Mouse (Mus musculus) liver, postnatal 0 days (tissue): ENCODE measurements around the gene Mon2. TPM values are rescaled to one million over a fixed set of nuclear protein-coding genes. Genes with fewer than 3 reads are reported as not detected.

Experiments
- ATAC-seq: fragments of 200-750 bp; cut with Nextera tagmentation; 2 replicates; pipeline ENCODE4 v1.8.0; 2017; ENCODE audit warnings: mild to moderate bottlenecking, moderate library complexity
- DNase-seq: peaks from one replicate; pipeline ENCODE4 v3.0.0-alpha.2; 2016
- H3K27ac ChIP-seq: fragments of 300-500 bp; sonication (generic); 2 replicates; pipeline ENCODE4 v1.5.1; 2014; ENCODE audit warnings: antibody characterized with exemption, moderate library complexity, mild to moderate bottlenecking, low read depth
- H3K27me3 ChIP-seq: fragments of 300-500 bp; sonication (generic); 2 replicates; pipeline ENCODE4 v1.6.1; 2014; ENCODE audit warnings: low read length, control low read depth, mixed read lengths; ENCODE audit not compliant: insufficient read depth
- H3K36me3 ChIP-seq: fragments of 300-500 bp; sonication (generic); replicated peaks from 2 replicates; pipeline ENCODE4 v1.6.1; 2014; ENCODE audit warnings: mild to moderate bottlenecking, control low read depth, low read length, moderate library complexity, mixed read lengths; ENCODE audit not compliant: insufficient read depth
- H3K4me1 ChIP-seq: fragments of 300-500 bp; sonication (generic); 2 replicates; pipeline ENCODE4 v1.6.1; 2014; ENCODE audit warnings: antibody characterized with exemption, mild to moderate bottlenecking, control low read depth; ENCODE audit not compliant: insufficient read depth
- H3K4me2 ChIP-seq: fragments of 300-500 bp; sonication (generic); 2 replicates; pipeline ENCODE4 v1.6.1; 2014; ENCODE audit warnings: low read depth, mild to moderate bottlenecking, low read length, moderate library complexity, mixed read lengths
- H3K4me3 ChIP-seq: fragments of 300-500 bp; sonication (generic); 2 replicates; pipeline ENCODE4 v1.5.1; 2014; ENCODE audit warnings: low read depth, low read length
- H3K9ac ChIP-seq: fragments of 300-500 bp; sonication (generic); replicated peaks from 2 replicates; pipeline ENCODE4 v1.6.1; 2014; ENCODE audit warnings: mild to moderate bottlenecking, moderate library complexity
- H3K9me3 ChIP-seq: fragments of 300-500 bp; sonication (generic); 2 replicates; pipeline ENCODE4 v1.6.1; 2016; ENCODE audit warnings: mild to moderate bottlenecking, control low read depth, low read length, mixed read lengths
- CTCF ChIP-seq: sonication (generic); IDR thresholded peaks from 2 replicates; pipeline ENCODE4 v1.5.1; 2016; ENCODE audit warnings: antibody characterized with exemption, low read depth
- EP300 ChIP-seq: IDR thresholded peaks from 2 replicates; pipeline ENCODE4 v1.6.1; 2016; ENCODE audit warnings: antibody characterized with exemption, low read depth, mild to moderate bottlenecking
- WGBS: fragments of 180-500 bp; shearing (Covaris S2); extraction: QIAGEN DNeasy Blood & Tissue Kit; methylation state at CpG from one replicate; pipeline ENCODE4 v1.1.7; 2014; ENCODE audit not compliant: insufficient replicate concordance; 5-methylcytosine and 5-hydroxymethylcytosine counted together
- polyA plus RNA-seq: library from polyadenylated mRNA; unstranded; fragments of >200 nt; fragmentation: Nextera tagmentation; extraction: Ambion mirVana; gene quantifications from 2 replicates; pipeline ENCODE4 v1.2.1, GENCODE M21; 2015

Gene Mon2
- polyA plus RNA-seq, 1 experiment from 2014 or later = 12.0 TPM

GRCm38 (mm10) chr10:123084307-123084706 lies 8.0 kb upstream of the Mon2 start:
- TF ChIP-seq EP300 (no peak), CTCF (no peak)
- no peak overlapping the region for H3K4me3 ChIP-seq
- ATAC-seq (no peak), DNase-seq (no peak)
- H3K9me3 ChIP-seq = no peaks in the 10 kb centered on the region
- no peaks in the 10 kb centered on the region for H3K27me3 ChIP-seq
- no peak overlapping the region for H3K4me2 ChIP-seq
- H3K36me3 ChIP-seq = no peaks in the 10 kb centered on the region
- no peak overlapping the region for H3K9ac ChIP-seq
- WGBS = 76% methylated on average over 9 of the region's 9 CpGs
- H3K4me1 ChIP-seq = no peaks in the 10 kb centered on the region
- no peak overlapping the region for H3K27ac ChIP-seq

GRCm38 (mm10) chr10:123075751-123076242 lies 508 bp downstream of the Mon2 start:
- Histone ChIP-seq H3K4me3 (peak overlapping the region; percentile 84), H3K4me1 (peaks cover 21% of the 10 kb centered on the region; the same call in 1 of the 2 replicates), H3K27ac (peak overlapping the region; percentile 87), H3K27me3 (no peaks in the 10 kb centered on the region), H3K36me3 (no peaks in the 10 kb centered on the region), H3K4me2 (peak overlapping the region; percentile 81), H3K9ac (peak overlapping the region; percentile 96), H3K9me3 (no peaks in the 10 kb centered on the region)
- TF ChIP-seq CTCF (no peak), EP300 (no peak)
- WGBS = 0% methylated on average over 25 of the region's 48 CpGs
- no peak for DNase-seq
- ATAC-seq = peak; percentile 70

- TF ChIP-seq EP300 (no peak), CTCF (no peak)
- H3K27ac ChIP-seq = no peak overlapping the region; the same call in 1 of the 2 replicates
- no peaks in the 10 kb centered on the region for H3K27me3 ChIP-seq
- DNase-seq (peak; percentile 31), ATAC-seq (no peak)
- H3K36me3 ChIP-seq = 0 out of 2 replicates have a peak, but pooled peaks cover 2% of the 10 kb centered on the region
- no peak overlapping the region for H3K4me3 ChIP-seq
- no peaks in the 10 kb centered on the region for H3K9me3 ChIP-seq
- WGBS = 52% methylated on average over 2 of the region's 2 CpGs
- no peak overlapping the region for H3K9ac ChIP-seq
- H3K4me2 ChIP-seq = no peak overlapping the region
- H3K4me1 ChIP-seq = peaks cover 19% of the 10 kb centered on the region; the same call in 1 of the 2 replicates
Measured at GRCm38 (mm10) chr10:123071997-123072396, 4.3 kb downstream of the Mon2 start.

GRCm38 (mm10) chr10:123063021-123063420 lies 13.3 kb downstream of the Mon2 start:
- H3K4me3 ChIP-seq = no peak overlapping the region
- H3K4me1 ChIP-seq = no peaks in the 10 kb centered on the region
- H3K27ac ChIP-seq = no peak overlapping the region
- no peaks in the 10 kb centered on the region for H3K9me3 ChIP-seq
- DNase-seq = no peak
- ATAC-seq = no peak
- TF ChIP-seq EP300 (no peak), CTCF (no peak)
- no peak overlapping the region for H3K9ac ChIP-seq
- no peaks in the 10 kb centered on the region for H3K27me3 ChIP-seq
- WGBS = 88% methylated on average over 2 of the region's 2 CpGs
- H3K36me3 ChIP-seq = peaks cover 2% of the 10 kb centered on the region; the same call in 1 of the 2 replicates
- H3K4me2 ChIP-seq = no peak overlapping the region

- no peak for DNase-seq
- H3K9me3 ChIP-seq = no peaks in the 10 kb centered on the region
- H3K27ac ChIP-seq = no peak overlapping the region
- H3K4me3 ChIP-seq = no peak overlapping the region
- H3K4me2 ChIP-seq = no peak overlapping the region
- TF ChIP-seq EP300 (no peak), CTCF (no peak)
- peak; percentile 63; the same call in 1 of the 2 replicates for ATAC-seq
- no peaks in the 10 kb centered on the region for H3K4me1 ChIP-seq
- H3K27me3 ChIP-seq = no peaks in the 10 kb centered on the region
- H3K36me3 ChIP-seq = peaks cover 5% of the 10 kb centered on the region; the same call in 1 of the 2 replicates
- H3K9ac ChIP-seq = no peak overlapping the region
- 74% methylated on average over 6 of the region's 6 CpGs for WGBS
Measured at GRCm38 (mm10) chr10:123060831-123061230, 15.5 kb downstream of the Mon2 start.

GRCm38 (mm10) chr10:123057082-123057481 lies 19.2 kb downstream of the Mon2 start:
- no peak for DNase-seq
- TF ChIP-seq EP300 (no peak), CTCF (peak; percentile 51)
- no peak overlapping the region for H3K9ac ChIP-seq
- H3K27ac ChIP-seq = no peak overlapping the region
- H3K4me2 ChIP-seq = no peak overlapping the region
- WGBS = 71% methylated on average over 1 of the region's 1 CpGs
- no peaks in the 10 kb centered on the region for H3K4me1 ChIP-seq
- peaks cover 5% of the 10 kb centered on the region; the same call in 1 of the 2 replicates for H3K36me3 ChIP-seq
- no peaks in the 10 kb centered on the region for H3K9me3 ChIP-seq
- H3K27me3 ChIP-seq = no peaks in the 10 kb centered on the region
- no peak for ATAC-seq
- H3K4me3 ChIP-seq = no peak overlapping the region
